Comparison of ENCODE assay signal across 25 mouse cellular contexts in genomic region chr10:31273171-31273570, GRCm38 (mm10). TPM values are rescaled to one million over a fixed set of nuclear protein-coding genes. Genes with fewer than 3 reads are reported as not detected.
A peak's percentile ranks its signal among the peaks of the same experiment; 100 is the strongest.
DNase-seq lines count a peak whose midpoint lies in the region; ATAC-seq and TF ChIP-seq lines count a peak whose summit lies in the region.
"Had no signal": no experiment of that assay in that cellular context is flagged by ENCODE, and none has a peak within 500 bp of the region (broad histone marks: within the 10 kb centered on the region; RNA-seq: fewer than 3 reads in every experiment).

No protein-coding gene starts in this region.

- 38% methylated on average over 1 of the region's 1 CpGs for WGBS in forebrain, embryonic 13.5 days
- 39% methylated on average over 1 of the region's 1 CpGs for WGBS in forebrain, embryonic 15.5 days
- 20% methylated on average over 1 of the region's 1 CpGs for WGBS in heart, embryonic 14.5 days
- 68% methylated on average over 1 of the region's 1 CpGs for WGBS in midbrain, embryonic 11.5 days
- 45% methylated on average over 1 of the region's 1 CpGs for WGBS in midbrain, postnatal 0 days

- H3K4me3 ChIP-seq in forebrain, embryonic 13.5 days = no peak overlapping the region
- no peak overlapping the region for H3K4me3 ChIP-seq in forebrain, embryonic 15.5 days
- H3K4me3 ChIP-seq in heart, embryonic 14.5 days (ENCODE audit: control insufficient read depth in 1 of 2, insufficient read depth in 1 of 2, low read depth in 1 of 2, low read length in 2 of 2) = no peak overlapping the region
- H3K4me3 ChIP-seq in midbrain, embryonic 11.5 days (ENCODE audit: low read depth, low read length) = no peak overlapping the region
- no peak overlapping the region for H3K4me3 ChIP-seq in midbrain, postnatal 0 days (ENCODE audit: low read depth, low read length)
- H3K4me3 ChIP-seq: embryonic facial prominence, embryonic 13.5 days; hindbrain, embryonic 15.5 days; left cerebral cortex, adult 2 months; myocyte had no signal

- no peak overlapping the region for H3K9ac ChIP-seq in forebrain, embryonic 13.5 days
- no peak overlapping the region for H3K9ac ChIP-seq in forebrain, embryonic 15.5 days (replicated peaks)
- H3K9ac ChIP-seq in heart, embryonic 14.5 days (ENCODE audit: low read length) = no peak overlapping the region
- no peak overlapping the region for H3K9ac ChIP-seq in midbrain, embryonic 11.5 days (ENCODE audit: low read length)
- no peak overlapping the region for H3K9ac ChIP-seq in midbrain, postnatal 0 days (replicated peaks; ENCODE audit: low read length, poor library complexity, severe bottlenecking)
- H3K9ac ChIP-seq: embryonic facial prominence, embryonic 13.5 days; hindbrain, embryonic 15.5 days had no signal

- H3K27ac ChIP-seq in forebrain, embryonic 13.5 days = no peak overlapping the region
- H3K27ac ChIP-seq in forebrain, embryonic 15.5 days (replicated peaks) = no peak overlapping the region
- peak overlapping the region; percentile 89 to 90 for H3K27ac ChIP-seq in heart, embryonic 14.5 days (replicated peaks in 1 of 2; ENCODE audit: control insufficient read depth in 1 of 2, insufficient read depth in 1 of 2, low read depth in 2 of 2, low read length in 2 of 2)
- no peak overlapping the region for H3K27ac ChIP-seq in midbrain, embryonic 11.5 days (ENCODE audit: low read depth, low read length)
- H3K27ac ChIP-seq in midbrain, postnatal 0 days (ENCODE audit: low read depth, low read length) = no peak overlapping the region
- H3K27ac ChIP-seq: embryonic facial prominence, embryonic 13.5 days; hindbrain, embryonic 15.5 days; left cerebral cortex, adult 2 months had no signal

- no peaks in the 10 kb centered on the region for H3K9me3 ChIP-seq in forebrain, embryonic 13.5 days (replicated peaks)
- no peaks in the 10 kb centered on the region for H3K9me3 ChIP-seq in forebrain, embryonic 15.5 days
- no peaks in the 10 kb centered on the region for H3K9me3 ChIP-seq in heart, embryonic 14.5 days (ENCODE audit: control insufficient read depth, low read length)
- no peaks in the 10 kb centered on the region for H3K9me3 ChIP-seq in midbrain, embryonic 11.5 days (ENCODE audit: control insufficient read depth, low read length)
- H3K9me3 ChIP-seq in midbrain, postnatal 0 days (ENCODE audit: low read length) = no peaks in the 10 kb centered on the region
- H3K9me3 ChIP-seq: embryonic facial prominence, embryonic 13.5 days; hindbrain, embryonic 15.5 days had no signal

- no peak for TF ChIP-seq POLR2A in brain, embryonic 14.5 days (IDR thresholded peaks at IDR 0.05; ENCODE audit: borderline replicate concordance, extremely low read depth, insufficient read depth, insufficient read length, poor library complexity, severe bottlenecking)

- H3K4me2 ChIP-seq in forebrain, embryonic 13.5 days = no peak overlapping the region
- H3K4me2 ChIP-seq in forebrain, embryonic 15.5 days (replicated peaks) = no peak overlapping the region
- peak overlapping the region; percentile 30; the same call in 1 of the 2 replicates for H3K4me2 ChIP-seq in heart, embryonic 14.5 days (ENCODE audit: low read length)
- no peak overlapping the region for H3K4me2 ChIP-seq in midbrain, embryonic 11.5 days
- H3K4me2 ChIP-seq in midbrain, postnatal 0 days (ENCODE audit: low read depth, low read length, poor library complexity, severe bottlenecking) = no peak overlapping the region
- H3K4me2 ChIP-seq: embryonic facial prominence, embryonic 13.5 days; hindbrain, embryonic 15.5 days; liver, embryonic 11.5 days had no signal

- 0 out of 2 replicates have a peak, but pooled peaks have one; percentile 33 for ATAC-seq in forebrain, embryonic 13.5 days
- ATAC-seq in forebrain, embryonic 15.5 days (replicated peaks) = no peak
- peak; percentile 89 for ATAC-seq in heart, embryonic 14.5 days (ENCODE audit: insufficient number of reproducible peaks, insufficient read depth, low FRiP score, low read depth)
- no peak for ATAC-seq in midbrain, embryonic 11.5 days (ENCODE audit: low FRiP score)
- ATAC-seq in midbrain, postnatal 0 days (ENCODE audit: low FRiP score) = no peak
- ATAC-seq: CD4-positive, CD25-positive, alpha-beta regulatory T cell, adult 4 months; intestine, embryonic 16.5 days; Patski had no signal

- no peak for TF ChIP-seq CTCF in midbrain, postnatal 0 days (IDR thresholded peaks at IDR 0.05)
- TF ChIP-seq CTCF in brain, embryonic 14.5 days (IDR thresholded peaks at IDR 0.05; ENCODE audit: borderline replicate concordance, extremely low read depth, insufficient read depth, insufficient read length) = no peak

- H3K27me3 ChIP-seq in forebrain, embryonic 13.5 days = no peaks in the 10 kb centered on the region
- no peaks in the 10 kb centered on the region for H3K27me3 ChIP-seq in forebrain, embryonic 15.5 days
- H3K27me3 ChIP-seq in heart, embryonic 14.5 days (ENCODE audit: control insufficient read depth, insufficient read depth, low read length) = no peaks in the 10 kb centered on the region
- no peaks in the 10 kb centered on the region for H3K27me3 ChIP-seq in midbrain, embryonic 11.5 days (ENCODE audit: control insufficient read depth, insufficient read depth, low read length)
- H3K27me3 ChIP-seq in midbrain, postnatal 0 days (ENCODE audit: insufficient read depth, low read length) = no peaks in the 10 kb centered on the region
- H3K27me3 ChIP-seq: embryonic facial prominence, embryonic 13.5 days; hindbrain, embryonic 15.5 days had no signal

- no peak for DNase-seq in heart, adult 18-20 months
- DNase-seq in midbrain, embryonic 11.5 days (ENCODE audit: low spot score, missing footprints) = peak; percentile 77
- no peak for DNase-seq in midbrain, postnatal 0 days (ENCODE audit: low spot score)
- peak; percentile 65 for DNase-seq in brain, embryonic 14.5 days (ENCODE audit: low read depth)
- DNase-seq: adrenal gland, adult 8-10 months; cerebellum, adult 9-11 months; gastrocnemius, postnatal 10 days; kidney, postnatal 36 days; layer of hippocampus, adult 9-11 months; left cerebral cortex, postnatal 4 days; lung, adult 18-20 months; lung, postnatal 36 days; right cerebral cortex, postnatal 14 days; spleen, adult 18-20 months had no signal

- H3K36me3 ChIP-seq in forebrain, embryonic 13.5 days (ENCODE audit: poor library complexity, severe bottlenecking) = no peaks in the 10 kb centered on the region
- no peaks in the 10 kb centered on the region for H3K36me3 ChIP-seq in forebrain, embryonic 15.5 days
- no peaks in the 10 kb centered on the region for H3K36me3 ChIP-seq in heart, embryonic 14.5 days (ENCODE audit: control insufficient read depth, insufficient read depth, low read length)
- no peaks in the 10 kb centered on the region for H3K36me3 ChIP-seq in midbrain, embryonic 11.5 days (ENCODE audit: control insufficient read depth, insufficient read depth, low read length)
- no peaks in the 10 kb centered on the region for H3K36me3 ChIP-seq in midbrain, postnatal 0 days (ENCODE audit: insufficient read depth, low read length)
- H3K36me3 ChIP-seq: embryonic facial prominence, embryonic 13.5 days; hindbrain, embryonic 15.5 days had no signal

- 0 out of 2 replicates have a peak, but pooled peaks cover 3% of the 10 kb centered on the region for H3K4me1 ChIP-seq in forebrain, embryonic 13.5 days
- H3K4me1 ChIP-seq in forebrain, embryonic 15.5 days = no peaks in the 10 kb centered on the region
- peaks cover 0 to 16% of the 10 kb centered on the region in 2 experiments; a peak in 3 of 4 replicates for H3K4me1 ChIP-seq in heart, embryonic 14.5 days (ENCODE audit: control insufficient read depth in 2 of 2, insufficient read depth in 2 of 2, low read length in 2 of 2)
- H3K4me1 ChIP-seq in midbrain, embryonic 11.5 days (ENCODE audit: control insufficient read depth, insufficient read depth, low read length) = no peaks in the 10 kb centered on the region
- no peaks in the 10 kb centered on the region for H3K4me1 ChIP-seq in midbrain, postnatal 0 days (ENCODE audit: insufficient read depth, low read length)
- H3K4me1 ChIP-seq: embryonic facial prominence, embryonic 13.5 days; hindbrain, embryonic 15.5 days had no signal

RNA-seq across cellular contexts. Expression of gene Hddc2, which starts 40.0 kb away (rescaled TPM):
- 54.8 and 62.9 TPM in 2 replicates for polyA plus RNA-seq in forebrain, embryonic 13.5 days (2015; fragmentation: Nextera tagmentation; extraction: Ambion mirVana)
- polyA plus RNA-seq in forebrain, embryonic 15.5 days (2015; fragmentation: Nextera tagmentation; extraction: Ambion mirVana) = 50.6 and 52.2 TPM in 2 replicates
- polyA plus RNA-seq in heart, embryonic 14.5 days (2014; fragmentation: Nextera tagmentation; extraction: Ambion mirVana) = 52.4 and 55.4 TPM in 2 replicates
- 1 to 10 TPM; 7.7 to 7.8 TPM for total RNA-seq in heart, adult 18-20 months (2021)
- polyA plus RNA-seq in midbrain, embryonic 11.5 days (2014; fragmentation: Nextera tagmentation; extraction: Ambion mirVana) = 63.1 and 71.8 TPM in 2 replicates
- 31.2 and 45.2 TPM in 2 replicates for total RNA-seq in midbrain, postnatal 0 days (2014; rRNA removed)
- 73.7 and 80.8 TPM in 2 replicates for polyA plus RNA-seq in midbrain, postnatal 0 days (2015; fragmentation: Nextera tagmentation; extraction: Ambion mirVana)
- 26.4 and 30.5 TPM in 2 replicates for polyA plus RNA-seq in brain, embryonic 14.5 days (2012; rRNA removed)

Comparison
In these comparisons a context has a peak if more than half of its experiments do, and no peak if none do; other contexts are left out.
1. ATAC-seq: peak in forebrain, embryonic 13.5 days (single experiment) and heart, embryonic 14.5 days (single experiment); none in forebrain, embryonic 15.5 days (single experiment), midbrain, embryonic 11.5 days (single experiment) and midbrain, postnatal 0 days (single experiment).
2. DNase-seq: peak in midbrain, embryonic 11.5 days (single experiment) and brain, embryonic 14.5 days (single experiment); none in heart, adult 18-20 months (0 of 2) and midbrain, postnatal 0 days (single experiment).
3. H3K27ac ChIP-seq: peak in heart, embryonic 14.5 days (2 of 2); none in forebrain, embryonic 13.5 days (single experiment), forebrain, embryonic 15.5 days (single experiment), midbrain, embryonic 11.5 days (single experiment) and midbrain, postnatal 0 days (single experiment).